Mouse (Mus musculus) liver, embryonic 14.5 days (tissue): ENCODE data around the gene Hoxa3.

Experiments used
- CTCF ChIP-seq: IDR thresholded peaks from 2 replicates; pipeline ENCODE4 v1.5.1; 2016; ENCODE audit warnings: antibody characterized with exemption, low read depth, control low read depth
- EP300 ChIP-seq: IDR thresholded peaks from 2 replicates; pipeline ENCODE4 v1.6.1; 2016; ENCODE audit warnings: antibody characterized with exemption, low read depth

DNA sequence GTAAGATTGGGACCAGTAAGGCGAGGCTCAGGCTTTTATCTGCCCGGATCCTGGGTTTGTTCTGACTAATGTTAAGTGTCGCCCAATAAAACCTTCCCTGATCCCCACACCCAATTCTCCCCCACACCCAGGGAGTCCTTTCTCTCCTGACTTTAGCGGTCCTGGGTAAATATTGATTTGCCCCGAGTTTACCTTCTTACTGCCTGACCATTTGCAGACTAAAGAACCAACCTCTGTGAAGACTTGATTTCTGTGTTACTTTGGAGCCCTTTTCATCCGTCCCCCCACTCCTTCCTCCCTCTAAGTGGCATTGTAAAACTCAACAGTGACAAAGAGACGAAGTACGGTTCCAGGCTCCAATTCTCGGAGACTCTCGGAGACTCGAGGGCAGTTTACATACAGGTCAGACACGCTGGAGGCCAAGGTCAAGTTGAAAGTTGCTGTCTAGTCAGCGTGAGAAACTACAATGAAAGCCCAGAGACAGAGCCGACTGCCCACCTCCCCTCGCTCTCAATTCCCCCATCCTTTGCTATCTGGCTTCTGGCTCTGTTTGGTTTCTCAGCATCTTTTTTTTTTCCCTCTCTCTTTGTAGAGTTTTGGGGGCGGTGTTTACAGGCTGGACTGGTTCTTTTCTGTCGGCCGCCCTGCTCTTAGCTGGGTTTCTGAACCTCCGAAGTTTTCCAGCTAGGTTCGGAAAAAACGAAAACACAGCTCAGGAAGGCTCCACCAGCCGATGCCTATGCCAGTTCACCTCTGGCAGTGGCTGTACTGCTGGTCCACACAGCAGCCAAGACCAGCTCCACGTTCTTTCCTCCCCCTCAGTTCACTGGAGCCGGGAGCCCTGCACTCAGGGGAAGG is 49.6 kb upstream of the Hoxa3 start:
- TF ChIP-seq CTCF: no peak
- TF ChIP-seq EP300: no peak
